Mouse (Mus musculus): Measurements from ENCODE around the gene Eif5a. TPM values are rescaled to one million over a fixed set of nuclear protein-coding genes. Genes with fewer than 3 reads are reported as not detected.

Eif5a gene
- polyA plus RNA-seq, 1 experiment from 2014 or later, result 1,570 TPM

DNA sequence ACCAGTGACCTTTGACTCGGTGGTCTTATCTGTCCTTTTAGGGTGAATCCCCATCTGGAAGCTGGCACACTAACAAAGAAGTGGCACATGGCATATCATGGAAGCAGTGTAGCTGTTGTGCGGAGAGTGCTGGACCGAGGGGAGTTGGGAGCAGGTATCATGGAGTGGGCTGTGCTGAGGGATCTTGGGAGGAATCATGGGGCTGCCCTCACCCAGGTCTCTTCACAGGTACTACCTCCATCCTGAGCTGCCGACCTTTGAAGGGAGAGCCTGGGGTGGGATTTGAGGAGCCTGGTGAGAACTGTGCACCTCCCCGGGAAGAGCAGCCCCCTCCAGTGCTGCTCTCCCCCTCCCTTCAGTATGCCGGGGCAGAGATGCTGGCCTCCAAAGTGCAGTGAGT, 10.1 kb downstream of the Eif5a start:
- no peak for ATAC-seq (ENCODE audit: insufficient number of reproducible peaks, low FRiP score, low TSS enrichment, low read depth)
- 82% methylated on average over 6 of the region's 6 CpGs for WGBS
- H3K4me2 ChIP-seq (replicated peaks), result no peak overlapping the region
- no peak overlapping the region for H3K9ac ChIP-seq
- H3K4me3 ChIP-seq (replicated peaks), result no peak overlapping the region
- no peaks in the 10 kb centered on the region for H3K9me3 ChIP-seq (replicated peaks)
- H3K36me3 ChIP-seq, result peaks cover 85% of the 10 kb centered on the region
- H3K27ac ChIP-seq (replicated peaks), result no peak overlapping the region
- H3K4me1 ChIP-seq, result peaks cover 30% of the 10 kb centered on the region
- no peaks in the 10 kb centered on the region for H3K27me3 ChIP-seq

- Histone ChIP-seq H3K27ac (replicated peaks) (no peak overlapping the region), H3K9ac (no peak overlapping the region), H3K4me2 (replicated peaks) (no peak overlapping the region), H3K36me3 (peaks cover 85% of the 10 kb centered on the region), H3K4me3 (replicated peaks) (no peak overlapping the region), H3K27me3 (no peaks in the 10 kb centered on the region), H3K9me3 (replicated peaks) (no peaks in the 10 kb centered on the region), H3K4me1 (peaks cover 25% of the 10 kb centered on the region)
- WGBS, result 94% methylated on average over 17 of the region's 17 CpGs
- ATAC-seq (ENCODE audit: insufficient number of reproducible peaks, low FRiP score, low TSS enrichment, low read depth), result no peak
Measured at GRCm38 (mm10) chr11:69910781-69911560, 10.8 kb downstream of the Eif5a start.

- peaks cover 17% of the 10 kb centered on the region for H3K4me1 ChIP-seq
- peaks cover 85% of the 10 kb centered on the region for H3K36me3 ChIP-seq
- H3K4me3 ChIP-seq (replicated peaks), result no peak overlapping the region
- no peak overlapping the region for H3K9ac ChIP-seq
- no peaks in the 10 kb centered on the region for H3K9me3 ChIP-seq (replicated peaks)
- no peaks in the 10 kb centered on the region for H3K27me3 ChIP-seq
- 91% methylated on average over 8 of the region's 8 CpGs for WGBS
- H3K27ac ChIP-seq (replicated peaks), result no peak overlapping the region
- no peak overlapping the region for H3K4me2 ChIP-seq (replicated peaks)
- no peak for ATAC-seq (ENCODE audit: insufficient number of reproducible peaks, low FRiP score, low TSS enrichment, low read depth)
Measured at GRCm38 (mm10) chr11:69910177-69910576, 11.6 kb downstream of the Eif5a start.

- Histone ChIP-seq H3K4me1 (peaks cover 8% of the 10 kb centered on the region), H3K4me3 (replicated peaks) (no peak overlapping the region), H3K27ac (replicated peaks) (no peak overlapping the region), H3K27me3 (no peaks in the 10 kb centered on the region), H3K9me3 (replicated peaks) (no peaks in the 10 kb centered on the region), H3K4me2 (replicated peaks) (no peak overlapping the region), H3K9ac (no peak overlapping the region), H3K36me3 (peaks cover 89% of the 10 kb centered on the region)
- WGBS, result 86% methylated on average over 5 of the region's 5 CpGs
- ATAC-seq (ENCODE audit: insufficient number of reproducible peaks, low FRiP score, low TSS enrichment, low read depth), result no peak
Measured at GRCm38 (mm10) chr11:69909174-69909573, 12.6 kb downstream of the Eif5a start.

GRCm38 (mm10) chr11:69908645-69909044, 13.1 kb downstream of the Eif5a start:
- Histone ChIP-seq H3K36me3 (peaks cover 95% of the 10 kb centered on the region), H3K4me2 (replicated peaks) (no peak overlapping the region), H3K27me3 (no peaks in the 10 kb centered on the region), H3K27ac (replicated peaks) (no peak overlapping the region), H3K4me1 (peaks cover 8% of the 10 kb centered on the region), H3K9me3 (replicated peaks) (no peaks in the 10 kb centered on the region), H3K9ac (no peak overlapping the region), H3K4me3 (replicated peaks) (no peak overlapping the region)
- no peak for ATAC-seq (ENCODE audit: insufficient number of reproducible peaks, low FRiP score, low TSS enrichment, low read depth)
- 92% methylated on average over 11 of the region's 11 CpGs for WGBS

GRCm38 (mm10) chr11:69904311-69904710, 17.4 kb downstream of the Eif5a start:
- Histone ChIP-seq H3K36me3 (peaks cover 55% of the 10 kb centered on the region), H3K4me1 (peaks cover 22% of the 10 kb centered on the region), H3K9ac (no peak overlapping the region), H3K9me3 (replicated peaks) (no peaks in the 10 kb centered on the region), H3K4me3 (replicated peaks) (no peak overlapping the region), H3K27ac (replicated peaks) (no peak overlapping the region), H3K27me3 (no peaks in the 10 kb centered on the region), H3K4me2 (replicated peaks) (no peak overlapping the region)
- WGBS, result 97% methylated on average over 9 of the region's 9 CpGs
- no peak for ATAC-seq (ENCODE audit: insufficient number of reproducible peaks, low FRiP score, low TSS enrichment, low read depth)

DNA sequence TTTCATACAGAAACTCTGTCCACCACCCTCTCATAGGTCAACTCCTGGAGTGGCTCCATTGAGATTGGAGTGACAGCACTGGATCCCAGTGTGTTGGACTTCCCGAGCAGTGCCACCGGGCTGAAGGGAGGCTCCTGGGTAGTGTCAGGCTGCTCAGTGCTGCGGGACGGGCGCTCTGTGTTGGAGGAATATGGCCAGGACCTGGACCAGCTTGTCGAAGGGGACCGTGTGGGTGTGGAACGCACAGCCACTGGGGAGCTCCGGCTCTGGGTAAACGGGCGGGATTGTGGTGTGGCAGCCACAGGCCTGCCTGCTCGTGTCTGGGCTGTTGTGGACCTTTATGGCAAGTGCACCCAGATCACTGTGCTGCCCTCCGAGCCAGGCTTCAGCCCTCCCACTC, 18.8 kb downstream of the Eif5a start:
- peak overlapping the region; percentile 72 for H3K4me3 ChIP-seq (replicated peaks)
- no peak overlapping the region for H3K27ac ChIP-seq (replicated peaks)
- peak overlapping the region; percentile 83 for H3K4me2 ChIP-seq (replicated peaks)
- peaks cover 42% of the 10 kb centered on the region for H3K36me3 ChIP-seq
- H3K9me3 ChIP-seq (replicated peaks), result no peaks in the 10 kb centered on the region
- peaks cover 27% of the 10 kb centered on the region for H3K4me1 ChIP-seq
- WGBS, result 87% methylated on average over 13 of the region's 13 CpGs
- no peaks in the 10 kb centered on the region for H3K27me3 ChIP-seq
- H3K9ac ChIP-seq, result no peak overlapping the region
- ATAC-seq (ENCODE audit: insufficient number of reproducible peaks, low FRiP score, low TSS enrichment, low read depth), result no peak

DNA sequence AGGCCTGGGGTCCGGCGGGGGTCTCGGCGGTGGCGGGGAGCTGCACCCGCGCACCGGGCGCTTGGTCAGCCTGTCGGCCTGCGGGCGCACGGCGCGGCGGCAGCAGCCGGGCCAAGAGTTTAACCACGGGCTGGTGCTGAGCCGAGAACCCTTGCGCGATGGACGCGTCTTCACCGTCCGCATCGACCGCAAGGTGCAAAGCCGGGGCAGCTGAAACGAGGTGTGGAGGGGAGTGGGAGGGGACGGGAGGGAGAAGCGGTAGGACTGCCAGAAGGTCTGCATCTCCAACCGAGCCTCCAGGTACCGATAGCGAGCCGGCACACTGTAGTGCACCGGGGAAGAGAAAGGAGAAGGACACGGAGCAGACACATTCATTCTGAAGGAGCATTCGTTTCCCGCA, 19.8 kb downstream of the Eif5a start:
- H3K27me3 ChIP-seq, result no peaks in the 10 kb centered on the region
- H3K27ac ChIP-seq (replicated peaks), result peak overlapping the region; percentile 99
- peak overlapping the region; percentile 72 for H3K4me3 ChIP-seq (replicated peaks)
- H3K9me3 ChIP-seq (replicated peaks), result no peaks in the 10 kb centered on the region
- H3K9ac ChIP-seq, result peak overlapping the region; percentile 86
- H3K36me3 ChIP-seq, result peaks cover 32% of the 10 kb centered on the region
- no peak for ATAC-seq (ENCODE audit: insufficient number of reproducible peaks, low FRiP score, low TSS enrichment, low read depth)
- peaks cover 27% of the 10 kb centered on the region for H3K4me1 ChIP-seq
- peak overlapping the region; percentile 83 for H3K4me2 ChIP-seq (replicated peaks)
- under 1% methylated on average over 39 of the region's 39 CpGs for WGBS

DNA sequence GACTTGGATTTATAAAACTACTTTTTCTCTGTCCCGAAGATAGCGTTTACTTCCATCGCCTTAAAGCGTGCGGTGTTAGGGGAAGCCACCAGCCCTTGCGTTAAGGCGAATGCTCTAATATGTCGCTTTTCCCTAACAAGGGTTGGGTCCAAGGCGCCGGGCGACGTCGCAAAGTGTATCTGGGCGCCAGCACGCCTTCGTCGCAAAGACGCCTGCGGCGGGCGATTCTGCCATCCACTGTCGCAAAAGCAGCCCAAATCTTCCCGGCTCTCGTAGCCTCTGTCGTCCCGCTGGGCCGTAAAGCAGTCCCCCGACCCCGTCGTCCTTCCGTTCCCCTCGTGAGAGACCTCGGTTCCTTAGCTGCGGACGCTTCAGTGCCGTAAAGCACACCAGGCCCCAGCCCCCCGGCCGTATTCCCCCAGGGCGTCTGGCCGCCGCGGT, 20.3 kb downstream of the Eif5a start:
- peak overlapping the region; percentile 86 for H3K9ac ChIP-seq
- no peaks in the 10 kb centered on the region for H3K27me3 ChIP-seq
- under 1% methylated on average over 42 of the region's 42 CpGs for WGBS
- peak overlapping the region; percentile 83 for H3K4me2 ChIP-seq (replicated peaks)
- no peaks in the 10 kb centered on the region for H3K9me3 ChIP-seq (replicated peaks)
- H3K36me3 ChIP-seq, result peaks cover 27% of the 10 kb centered on the region
- peak; percentile 81 for ATAC-seq (ENCODE audit: insufficient number of reproducible peaks, low FRiP score, low TSS enrichment, low read depth)
- H3K27ac ChIP-seq (replicated peaks), result peak overlapping the region; percentile 99
- peaks cover 27% of the 10 kb centered on the region for H3K4me1 ChIP-seq
- H3K4me3 ChIP-seq (replicated peaks), result peak overlapping the region; percentile 72

- ATAC-seq (ENCODE audit: insufficient number of reproducible peaks, low FRiP score, low TSS enrichment, low read depth), result peak; percentile 94
Measured at GRCm38 (mm10) chr11:69900471-69901405, 21.0 kb downstream of the Eif5a start, which contains the start of the genes 2810408A11Rik and Neurl4. 2810408A11Rik (minus strand) TSS chr11:69900987. Neurl4 (plus strand) TSS chr11:69901072.

DNA sequence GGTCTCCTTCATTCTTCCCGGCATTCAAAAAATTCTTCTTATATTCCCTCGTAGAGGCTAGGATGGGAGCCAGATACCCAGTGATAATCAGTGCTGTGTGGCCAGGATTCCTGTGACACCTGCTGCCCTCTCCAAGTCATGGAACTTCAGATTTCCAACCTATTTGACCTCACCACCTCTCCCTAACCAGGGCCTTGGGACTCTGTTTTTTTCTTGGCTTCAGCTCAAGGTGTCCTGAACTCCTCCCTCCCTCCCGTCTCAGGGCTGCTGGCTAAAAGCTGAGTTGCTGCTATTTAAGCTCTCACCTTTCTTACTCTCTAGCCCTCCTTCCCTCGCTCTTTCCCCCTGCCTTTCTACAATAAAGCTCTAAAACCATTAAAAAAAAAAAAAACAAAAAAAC, 21.9 kb downstream of the Eif5a start:
- Histone ChIP-seq H3K9me3 (replicated peaks) (no peaks in the 10 kb centered on the region), H3K27ac (replicated peaks) (peak overlapping the region; percentile 99; the same call in 1 of the 2 replicates)
- WGBS, result 17% methylated on average over 4 of the region's 4 CpGs

More at GRCm38 (mm10) chr11:69900471-69901405, 21.0 kb downstream of the Eif5a start, which contains the start of the genes 2810408A11Rik and Neurl4:
- peak within 1 kb of the TSS; percentile 83 for H3K4me2 ChIP-seq (replicated peaks)
- H3K9me3 ChIP-seq (replicated peaks), result no peaks in the 10 kb centered on the region
- peaks cover 20% of the 10 kb centered on the region for H3K36me3 ChIP-seq
- WGBS, result under 1% methylated on average over 38 of the region's 38 CpGs
- H3K27me3 ChIP-seq, result no peaks in the 10 kb centered on the region
- H3K27ac ChIP-seq (replicated peaks), result peak within 1 kb of the TSS; percentile 99
- H3K4me3 ChIP-seq (replicated peaks), result peak within 1 kb of the TSS; percentile 72
- H3K9ac ChIP-seq, result peak within 1 kb of the TSS; percentile 86
- H3K4me1 ChIP-seq, result peaks cover 27% of the 10 kb centered on the region

More for the DNA sequence above, 21.9 kb downstream of the Eif5a start:
- Histone ChIP-seq H3K9ac (peak overlapping the region; percentile 86; the same call in 1 of the 2 replicates), H3K4me3 (replicated peaks) (peak overlapping the region; percentile 72), H3K27me3 (no peaks in the 10 kb centered on the region), H3K4me2 (replicated peaks) (peak overlapping the region; percentile 83), H3K36me3 (peaks cover 12% of the 10 kb centered on the region), H3K4me1 (peaks cover 27% of the 10 kb centered on the region)
- no peak for ATAC-seq (ENCODE audit: insufficient number of reproducible peaks, low FRiP score, low TSS enrichment, low read depth)

Measured in embryonic facial prominence, embryonic 15.5 days (tissue).